Mouse (Mus musculus) heart, embryonic 14.5 days (tissue): ENCODE data around the gene Mnd1. TPM values are rescaled to one million over a fixed set of nuclear protein-coding genes. Genes with fewer than 3 reads are reported as not detected.

ENCODE experiments used
- ATAC-seq: fragments of 200-750 bp; cut with Nextera tagmentation; 2 replicates; pipeline ENCODE4 v1.8.0; 2017; ENCODE audit warnings: low read depth, moderate TSS enrichment; ENCODE audit not compliant: insufficient number of reproducible peaks, insufficient read depth, low FRiP score
- H3K27ac ChIP-seq, 2 experiments: fragments of 200-500 bp in 1 of 2; fragments of 300-500 bp in 1 of 2; sonication (generic) in 1 of 2; replicated peaks in 1 of 2; 2 replicates each; pipeline ENCODE4 v1.5.1; 2012 to 2014; ENCODE audit warnings: low read depth in 2 of 2, low read length in 2 of 2, control low read depth in 1 of 2, mild to moderate bottlenecking in 1 of 2, mixed read lengths in 1 of 2; ENCODE audit not compliant: control insufficient read depth in 1 of 2, insufficient read depth in 1 of 2
- H3K27me3 ChIP-seq: fragments of 300-500 bp; sonication (generic); 2 replicates; pipeline ENCODE4 v1.6.1; 2014; ENCODE audit warnings: mild to moderate bottlenecking, low read length, control low read depth; ENCODE audit not compliant: control insufficient read depth, insufficient read depth
- H3K36me3 ChIP-seq: fragments of 300-500 bp; sonication (generic); 2 replicates; pipeline ENCODE4 v1.6.1; 2014; ENCODE audit warnings: mild to moderate bottlenecking, control low read depth, low read length, mixed read lengths; ENCODE audit not compliant: control insufficient read depth, insufficient read depth
- H3K4me1 ChIP-seq, 2 experiments: fragments of 200-500 bp in 1 of 2; fragments of 300-500 bp in 1 of 2; sonication (generic) in 1 of 2; 2 replicates each; pipeline ENCODE4 v1.6.1; 2012 to 2014; ENCODE audit warnings: low read length in 2 of 2, control low read depth in 1 of 2, mixed read lengths in 1 of 2; ENCODE audit not compliant: control insufficient read depth in 2 of 2, insufficient read depth in 2 of 2
- H3K4me2 ChIP-seq: fragments of 300-500 bp; sonication (generic); 2 replicates; pipeline ENCODE4 v1.6.1; 2014; ENCODE audit warnings: mild to moderate bottlenecking, low read length
- H3K4me3 ChIP-seq, 2 experiments: fragments of 200-500 bp in 1 of 2; fragments of 300-500 bp in 1 of 2; sonication (generic) in 1 of 2; 2 replicates each; pipeline ENCODE4 v1.5.1; 2012 to 2014; ENCODE audit warnings: low read length in 2 of 2, mild to moderate bottlenecking in 2 of 2, control low read depth in 1 of 2, low read depth in 1 of 2, moderate library complexity in 1 of 2; ENCODE audit not compliant: control insufficient read depth in 1 of 2, insufficient read depth in 1 of 2
- H3K9ac ChIP-seq: fragments of 300-500 bp; sonication (generic); 2 replicates; pipeline ENCODE4 v1.6.1; 2014; ENCODE audit warnings: mild to moderate bottlenecking, low read length
- H3K9me3 ChIP-seq: fragments of 300-500 bp; sonication (generic); 2 replicates; pipeline ENCODE4 v1.6.1; 2016; ENCODE audit warnings: low read length, control low read depth; ENCODE audit not compliant: control insufficient read depth
- WGBS: fragments of 180-500 bp; shearing (Covaris S2); extraction: QIAGEN DNeasy Blood & Tissue Kit; methylation state at CpG from one replicate; pipeline ENCODE4 v1.1.7; 2014; 5-methylcytosine and 5-hydroxymethylcytosine counted together
- polyA plus RNA-seq: library from polyadenylated mRNA; unstranded; fragments of >200 nt; fragmentation: Nextera tagmentation; extraction: Ambion mirVana; gene quantifications from 2 replicates; pipeline ENCODE4 v1.2.1, GENCODE M21; 2014

The Mnd1 gene
- polyA plus RNA-seq, 1 experiment from 2014 or later: 10.2 TPM

DNA sequence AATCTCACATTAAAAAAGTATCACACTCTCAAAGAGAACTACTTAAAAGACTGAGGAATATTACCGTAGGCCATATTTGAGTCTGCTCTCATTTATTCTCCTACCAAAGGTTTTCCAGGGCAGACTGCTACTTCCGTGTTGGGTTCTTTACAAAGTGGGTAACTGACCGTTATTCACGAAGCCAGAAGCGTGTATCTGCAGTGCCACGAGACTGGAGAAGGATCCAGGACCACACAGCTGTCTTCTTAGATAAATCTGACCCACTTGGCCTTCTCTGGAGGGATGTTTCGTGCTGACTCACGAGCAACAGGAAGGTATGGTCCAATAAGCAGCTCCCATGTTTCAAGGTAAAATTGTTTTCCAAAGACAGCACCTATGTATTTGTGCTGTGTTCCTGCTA, 113.8 kb downstream of the Mnd1 start:
- H3K4me2 ChIP-seq: no peak overlapping the region
- no peak overlapping the region for H3K27ac ChIP-seq
- H3K4me3 ChIP-seq: no peak overlapping the region
- no peak for ATAC-seq
- H3K36me3 ChIP-seq: 0 out of 2 replicates have a peak, but pooled peaks cover 4% of the 10 kb centered on the region
- H3K9ac ChIP-seq: no peak overlapping the region
- WGBS: 86% methylated on average over 8 of the region's 8 CpGs
- no peaks in the 10 kb centered on the region for H3K9me3 ChIP-seq
- H3K4me1 ChIP-seq: peaks cover 2 to 16% of the 10 kb centered on the region in 2 experiments; a peak in 3 of 4 replicates
- H3K27me3 ChIP-seq: no peaks in the 10 kb centered on the region

DNA sequence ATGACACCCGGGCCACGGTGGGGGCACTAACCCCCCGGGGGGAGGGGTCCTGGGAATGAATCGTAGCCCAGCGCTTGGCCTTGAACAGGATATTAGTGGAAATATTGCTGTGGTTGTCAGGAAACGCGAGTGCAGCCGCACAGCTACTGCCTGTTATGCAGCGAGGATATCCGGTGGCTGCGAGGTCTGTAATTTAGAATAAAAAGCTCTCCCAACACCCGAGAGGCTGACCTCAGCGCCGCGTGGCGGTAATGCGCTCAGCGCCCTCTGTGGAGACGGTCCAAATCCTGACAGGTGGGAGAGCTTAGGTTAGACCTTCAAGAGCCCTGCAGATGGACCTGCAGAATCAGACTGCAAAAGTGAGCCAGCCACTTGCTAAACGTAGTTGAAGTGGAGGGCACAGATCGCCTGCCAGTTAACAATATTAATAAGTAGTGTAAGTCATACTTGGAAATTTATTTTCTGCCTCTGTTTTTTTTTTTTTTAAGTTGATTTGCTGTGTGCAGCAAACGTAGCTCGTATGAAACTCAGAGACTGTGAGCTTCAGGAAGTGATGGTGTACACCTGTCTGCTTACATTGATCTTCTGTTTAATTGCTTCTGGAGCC, 115.0 kb downstream of the Mnd1 start:
- ATAC-seq: peak; percentile 49
- Histone ChIP-seq H3K9me3 (no peaks in the 10 kb centered on the region), H3K4me1 (peaks cover 2 to 16% of the 10 kb centered on the region in 2 experiments; a peak in 3 of 4 replicates), H3K27ac (peak overlapping the region; percentile 81 to 92), H3K9ac (peak overlapping the region; percentile 85), H3K4me2 (peak overlapping the region; percentile 99), H3K36me3 (0 out of 2 replicates have a peak, but pooled peaks cover 4% of the 10 kb centered on the region), H3K4me3 (peak overlapping the region; percentile 45 to 87), H3K27me3 (no peaks in the 10 kb centered on the region)
- 5% methylated on average over 23 of the region's 23 CpGs for WGBS

DNA sequence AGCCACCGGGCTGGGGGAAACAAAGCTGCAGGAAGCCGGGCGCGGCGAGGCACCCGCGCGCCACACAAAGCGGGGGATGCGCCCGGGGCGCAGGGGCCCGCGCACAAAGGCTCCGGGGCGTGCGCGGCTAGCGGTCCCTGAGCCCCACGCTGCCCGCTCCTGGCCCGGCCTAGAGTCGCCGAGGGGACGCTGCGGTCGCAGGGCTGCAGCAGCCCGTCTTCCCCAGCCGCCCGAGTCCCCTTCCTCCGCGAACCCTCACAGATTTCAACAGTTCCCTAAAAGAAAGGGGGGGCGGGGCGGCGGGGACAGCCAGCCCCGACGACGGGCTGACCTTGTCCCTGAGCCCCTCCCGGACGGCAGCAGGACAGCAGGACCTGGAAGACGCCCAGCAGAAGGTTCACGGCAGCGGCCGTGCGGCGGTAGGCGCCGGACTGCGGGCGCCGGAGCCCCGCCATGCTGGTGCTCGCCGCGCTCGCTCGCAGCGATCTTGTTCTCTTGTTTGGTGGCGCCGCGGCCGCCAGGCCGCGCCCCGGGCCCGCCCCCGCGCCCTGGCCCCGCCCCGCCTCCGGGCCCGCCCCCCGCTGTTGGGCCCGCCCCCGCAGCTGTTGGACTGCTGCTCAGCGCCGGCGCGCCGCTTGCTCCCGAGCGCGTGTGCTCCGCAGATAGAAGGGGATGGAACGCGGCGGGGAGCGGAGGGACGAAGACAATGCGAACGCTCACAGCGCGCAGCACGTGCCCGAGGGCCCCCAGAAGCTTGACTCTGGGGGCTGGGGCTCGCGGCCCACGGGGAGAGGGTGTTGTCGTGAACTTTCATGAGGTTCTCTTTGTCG, 115.7 kb downstream of the Mnd1 start, which contains the start of gene Tmem131l:
TSS of gene Tmem131l (minus strand) at position 530 of the 830 bp plus-strand sequence.
- Histone ChIP-seq H3K4me3 (peak within 1 kb of the TSS; percentile 84 to 87), H3K4me2 (peak within 1 kb of the TSS; percentile 99), H3K36me3 (0 out of 2 replicates have a peak, but pooled peaks cover 4% of the 10 kb centered on the region), H3K27me3 (no peaks in the 10 kb centered on the region), H3K9me3 (no peaks in the 10 kb centered on the region), H3K4me1 (peaks cover 2 to 16% of the 10 kb centered on the region in 2 experiments; a peak in 3 of 4 replicates), H3K27ac (peak within 1 kb of the TSS; percentile 84 to 92), H3K9ac (peak within 1 kb of the TSS; percentile 94)
- peak; percentile 93 for ATAC-seq
- WGBS: under 1% methylated on average over 74 of the region's 100 CpGs

DNA sequence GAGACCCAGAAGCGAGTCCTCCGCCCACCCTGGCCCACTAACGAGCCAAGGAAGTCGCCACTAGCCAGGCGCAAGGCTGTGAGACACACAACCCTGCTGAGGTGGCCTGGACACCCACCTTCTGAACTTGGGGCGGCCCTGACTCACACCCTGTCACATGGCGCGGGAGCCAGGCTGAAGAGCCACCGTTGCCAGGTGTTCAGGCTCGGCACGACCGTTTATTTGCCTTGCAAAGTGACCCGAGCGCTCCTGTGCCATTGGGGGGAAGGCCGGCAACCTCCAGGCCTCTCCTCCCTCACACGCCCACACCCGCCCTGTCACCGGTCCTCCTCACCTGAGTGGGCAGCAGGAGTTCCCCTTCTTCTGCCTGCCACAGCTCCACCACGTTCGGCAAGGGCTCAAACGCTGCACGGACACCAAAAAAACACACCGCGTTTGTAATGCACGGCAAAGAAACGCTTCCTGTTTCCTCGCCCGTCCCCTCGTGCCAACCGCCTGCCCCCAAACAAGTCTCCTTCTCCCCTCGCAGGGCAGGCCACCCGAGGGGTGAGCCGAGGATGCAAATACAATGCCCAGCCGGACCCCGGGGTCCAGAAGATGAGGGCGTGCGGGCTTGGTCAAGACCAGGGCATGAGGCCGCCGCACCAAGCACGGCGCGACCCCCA, 116.5 kb downstream of the Mnd1 start:
- Histone ChIP-seq H3K4me1 (peaks cover 2 to 19% of the 10 kb centered on the region in 2 experiments; a peak in 3 of 4 replicates), H3K4me2 (peak overlapping the region; percentile 99), H3K27ac (peak overlapping the region; percentile 84 to 92; a peak in 3 of 4 replicates), H3K9ac (peak overlapping the region; percentile 94), H3K27me3 (no peaks in the 10 kb centered on the region), H3K9me3 (no peaks in the 10 kb centered on the region), H3K36me3 (0 out of 2 replicates have a peak, but pooled peaks cover 4% of the 10 kb centered on the region), H3K4me3 (peak overlapping the region; percentile 84 to 87)
- ATAC-seq: peak; percentile 23; the same call in 1 of the 2 replicates
- under 1% methylated on average over 42 of the region's 42 CpGs for WGBS

DNA sequence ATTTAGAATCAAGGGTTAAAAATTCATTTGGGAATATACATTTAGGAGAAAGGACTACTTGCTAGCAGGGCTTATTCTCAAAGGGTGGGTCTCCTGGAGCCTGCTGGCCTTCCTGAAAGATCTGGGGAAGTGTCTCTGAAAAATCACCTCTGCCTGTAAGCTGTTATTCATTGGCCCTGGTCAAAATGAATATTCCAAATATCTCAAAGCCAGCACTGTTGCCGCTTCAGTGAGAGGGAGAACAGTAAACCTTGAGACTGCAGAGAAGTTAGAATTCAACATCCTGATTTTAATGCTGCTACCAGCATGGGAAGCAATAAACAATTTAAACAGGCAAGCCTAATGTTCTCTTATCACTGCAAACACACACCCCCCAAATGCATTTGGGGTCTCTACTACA, 117.5 kb downstream of the Mnd1 start:
- no peaks in the 10 kb centered on the region for H3K9me3 ChIP-seq
- H3K4me2 ChIP-seq: peak overlapping the region; percentile 99
- 67% methylated on average over 1 of the region's 1 CpGs for WGBS
- no peak for ATAC-seq
- H3K27ac ChIP-seq: no peak overlapping the region
- H3K4me1 ChIP-seq: peaks cover 2 to 23% of the 10 kb centered on the region in 2 experiments; a peak in 3 of 4 replicates
- H3K9ac ChIP-seq: 0 out of 2 replicates have a peak overlapping the region, but pooled peaks have one; percentile 94
- no peaks in the 10 kb centered on the region for H3K27me3 ChIP-seq
- H3K36me3 ChIP-seq: 0 out of 2 replicates have a peak, but pooled peaks cover 4% of the 10 kb centered on the region
- H3K4me3 ChIP-seq: peak overlapping the region in 1 of 2 experiments; percentile 87; a peak in 2 of 4 replicates

Other genes starting within 250 kb of the Mnd1 start
- 30.6 and 33.0 TPM in 2 replicates for gene Tmem131l, start 115.6 kb downstream of the Mnd1 start, polyA plus RNA-seq
- 0.32 and 0.39 TPM in 2 replicates for gene Gm6525, start 18.3 kb upstream of the Mnd1 start, polyA plus RNA-seq
- 8.5 and 9.3 TPM in 2 replicates for gene Trim2, start 151.1 kb upstream of the Mnd1 start, polyA plus RNA-seq